Mouse (Mus musculus): ENCODE measurements at regions not wholly inside any gene's neighbourhood (a gene's known extent, or its start where the extent isn't known, plus 50 kb on each side); places are given as distances from the start of the nearest gene placed in this dataset.
"Not testable (repeated sequence)": the region's sequence is repeated elsewhere in the genome, so short reads cannot be mapped to it uniquely, and the experiment has no call there.

DNA sequence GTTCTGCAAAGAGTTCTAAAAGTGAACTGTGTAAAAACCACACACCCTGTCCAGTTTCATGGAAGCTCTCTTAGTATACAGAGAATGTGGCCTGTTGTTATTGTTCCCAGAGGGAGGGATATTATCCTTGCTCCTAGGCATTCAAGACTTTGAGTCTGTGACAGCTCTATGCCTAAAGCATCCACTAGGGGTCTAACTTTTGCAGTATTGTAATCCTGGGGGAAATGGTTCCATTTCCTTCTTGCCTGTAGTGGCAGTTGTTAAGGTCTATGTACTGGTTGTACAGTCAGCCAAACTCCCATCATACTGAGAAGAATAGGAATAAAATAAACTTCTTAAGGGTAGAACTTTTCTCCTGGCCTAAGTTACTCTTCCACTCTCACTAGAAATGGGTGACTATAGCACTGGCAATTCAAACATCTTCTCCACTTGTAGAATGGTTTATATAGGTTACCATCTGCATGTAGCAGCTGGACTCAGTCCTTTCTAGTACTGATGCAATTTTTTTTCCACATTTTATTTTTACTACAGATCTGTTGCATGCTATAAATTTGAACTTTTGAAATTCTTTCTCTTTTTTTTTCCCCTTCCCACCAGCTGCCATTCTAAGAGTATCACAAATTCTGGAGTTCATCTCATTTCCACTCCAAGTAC is 51.4 kb upstream of the Dpt start:
- no peak for DNase-seq

DNA sequence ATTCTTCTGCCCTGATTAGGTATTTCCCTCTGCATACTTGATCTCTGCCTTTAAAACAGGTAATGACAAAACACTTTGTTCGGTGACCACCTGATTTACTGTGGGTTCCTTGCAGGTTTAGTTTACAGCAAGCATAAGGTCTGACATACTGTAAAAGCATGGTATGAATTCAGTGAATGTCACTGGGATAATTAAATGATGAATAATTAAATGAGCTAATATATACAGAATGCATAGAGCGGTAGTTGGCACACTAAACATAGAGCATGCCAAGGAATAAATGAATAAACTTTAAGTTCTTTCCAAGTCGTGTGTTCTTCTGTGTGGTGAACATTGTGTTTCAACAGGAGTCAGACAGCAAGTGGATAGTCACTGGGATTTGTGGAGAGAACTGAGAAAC is 51.9 kb upstream of the Dpt start:
- no peak for DNase-seq

DNA sequence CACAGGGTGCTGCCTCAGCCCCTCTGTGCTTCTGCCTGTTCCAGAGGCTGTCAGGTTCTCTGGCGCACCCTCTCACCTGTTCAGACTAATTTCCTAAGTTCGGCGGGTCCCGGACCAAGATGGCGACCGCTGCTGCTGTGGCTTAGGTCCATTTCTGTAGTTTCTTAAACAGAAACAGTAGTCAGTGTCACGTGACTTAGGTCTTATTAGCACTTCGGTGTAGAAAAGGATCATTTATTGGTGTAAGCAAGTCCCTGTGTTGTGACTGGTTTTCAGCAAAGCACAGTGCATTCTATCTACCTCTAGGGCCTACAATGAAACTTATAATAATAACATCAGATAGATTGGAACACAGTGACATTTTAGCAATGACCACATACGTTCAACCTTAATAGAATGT is 53.5 kb upstream of the Dpt start:
- not testable (repeated sequence) for DNase-seq

DNA sequence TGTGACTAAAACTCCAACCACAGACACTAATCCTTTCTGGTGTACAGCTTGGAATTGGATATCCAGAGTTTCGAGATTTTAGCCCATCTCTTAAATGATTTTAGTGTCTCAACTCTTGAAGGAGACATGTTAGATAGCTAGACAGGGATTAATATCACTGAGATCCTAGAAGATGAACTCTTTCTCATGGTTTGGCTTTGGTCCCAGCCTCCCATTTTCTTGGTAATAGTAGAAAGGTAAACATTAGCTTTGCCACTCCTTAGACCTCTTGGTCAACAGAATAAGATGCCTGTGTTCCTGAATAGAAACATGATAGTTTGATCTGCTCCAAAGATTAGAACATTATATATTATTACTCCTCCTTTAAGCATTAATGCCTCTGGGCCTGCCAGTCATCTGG is 60.8 kb upstream of the Dpt start:
- DNase-seq = no peak

DNA sequence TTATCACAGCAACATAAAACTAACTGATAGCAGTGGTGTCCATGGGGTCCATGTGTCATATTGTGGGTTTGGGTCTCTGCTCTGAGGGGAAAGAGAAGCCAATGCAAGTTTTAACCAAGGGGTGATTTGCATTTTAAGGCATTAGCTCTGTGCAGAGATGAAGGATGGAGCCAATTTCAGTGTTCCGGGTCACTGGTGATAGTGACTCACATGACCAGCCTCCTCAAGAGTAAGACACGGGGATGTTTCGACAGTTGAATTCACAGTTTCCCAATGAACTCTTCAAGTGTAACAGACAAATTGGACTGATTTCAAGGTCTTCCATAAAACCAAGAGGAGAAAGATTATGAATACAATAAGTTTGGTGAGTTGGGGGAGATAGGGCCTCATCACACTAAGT is 62.7 kb upstream of the Dpt start:
- DNase-seq = no peak

DNA sequence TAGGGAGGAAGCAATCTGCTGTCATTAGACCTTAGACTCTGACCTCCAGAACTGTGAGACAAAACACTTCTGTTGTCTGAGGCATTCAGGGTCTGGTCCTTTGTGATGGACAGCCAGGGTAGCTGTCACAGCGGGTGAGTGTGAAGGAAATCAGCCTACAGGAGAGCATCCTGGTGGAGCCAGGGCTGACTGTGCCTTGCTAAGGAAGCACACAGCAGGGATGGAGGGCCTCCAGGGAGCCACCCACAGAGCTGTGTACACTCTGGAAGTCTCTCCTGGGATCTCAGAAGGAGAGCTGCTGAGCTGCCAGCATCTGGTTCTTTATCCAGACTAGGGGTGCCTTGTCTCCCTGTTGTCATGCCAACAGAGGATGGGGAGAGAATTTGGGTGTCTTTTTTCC is 74.4 kb upstream of the Dpt start:
- peak; percentile 85 for DNase-seq

DNA sequence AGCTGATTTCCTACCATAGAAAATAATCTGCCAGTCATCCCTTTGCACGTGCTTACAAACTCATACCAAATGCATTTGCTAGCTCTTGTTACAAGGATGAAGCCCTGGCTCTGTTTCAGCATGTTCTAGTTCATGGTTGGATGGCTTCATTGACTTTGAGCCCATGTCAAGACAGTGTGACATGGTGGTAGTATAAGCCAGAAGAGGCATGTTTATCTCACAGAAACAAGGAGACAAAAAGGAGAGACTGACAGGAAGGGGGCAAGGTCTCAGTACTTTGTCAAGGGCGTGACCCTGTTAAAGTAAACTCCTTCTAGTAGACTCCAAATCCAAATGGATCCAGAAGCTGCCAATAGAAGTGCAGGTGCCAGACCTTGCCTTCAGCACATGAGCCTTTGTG is 81.5 kb upstream of the Dpt start:
- DNase-seq = no peak

DNA sequence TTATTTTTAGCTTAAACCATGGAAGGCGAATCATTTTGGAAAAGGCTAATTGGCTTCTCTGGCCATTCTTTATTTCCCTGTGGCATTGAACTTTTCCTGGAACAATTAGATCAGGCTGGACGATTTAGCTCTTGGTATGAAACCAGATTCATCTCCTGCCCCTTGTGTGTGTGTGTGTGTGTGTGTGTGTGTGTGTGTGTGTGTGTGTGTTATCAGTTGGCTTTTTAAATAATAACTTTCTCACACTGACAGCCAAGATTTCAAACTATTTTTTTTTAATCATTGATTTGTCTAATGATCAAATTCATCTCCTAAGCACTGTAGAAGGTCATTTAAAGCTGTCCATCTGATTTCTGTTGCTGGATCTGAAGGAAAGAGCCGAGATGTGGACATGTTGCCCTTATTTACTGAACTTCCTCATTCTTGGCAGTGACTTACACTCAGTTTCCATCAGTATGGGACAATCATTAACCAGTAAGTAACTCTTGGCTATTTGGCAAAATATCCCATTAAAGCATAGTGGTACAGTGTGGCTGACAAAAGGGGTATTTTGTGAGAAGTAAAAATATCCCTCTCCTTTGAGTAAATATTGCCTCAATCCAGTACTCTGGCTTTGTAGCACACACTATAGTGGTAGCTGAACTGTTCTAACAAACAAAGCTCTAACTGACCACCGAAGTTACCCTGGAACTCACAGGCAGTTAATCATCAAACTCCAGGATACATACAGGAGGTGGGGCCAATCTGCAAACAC is 82.5 kb upstream of the Dpt start:
- DNase-seq = no peak

DNA sequence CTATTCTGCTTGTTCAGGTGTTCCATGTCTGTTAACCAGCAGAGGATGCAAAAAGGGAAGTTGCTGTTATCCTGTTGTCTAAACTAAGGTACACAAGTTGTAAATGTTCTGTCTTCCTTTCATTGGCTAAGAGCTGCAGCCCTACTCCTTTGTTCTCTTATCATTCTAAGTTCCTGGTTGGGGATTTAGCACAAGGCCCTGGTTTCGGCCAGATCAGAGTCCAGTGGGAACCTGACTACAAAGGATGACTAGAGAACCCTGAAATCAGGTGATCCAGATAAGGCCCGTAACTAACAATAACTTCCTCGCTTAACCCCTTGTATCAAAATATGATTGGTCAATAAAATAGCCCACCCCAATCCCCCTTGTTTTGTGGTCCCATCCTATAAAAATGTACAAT is 83.9 kb upstream of the Dpt start:
- no peak for DNase-seq

DNA sequence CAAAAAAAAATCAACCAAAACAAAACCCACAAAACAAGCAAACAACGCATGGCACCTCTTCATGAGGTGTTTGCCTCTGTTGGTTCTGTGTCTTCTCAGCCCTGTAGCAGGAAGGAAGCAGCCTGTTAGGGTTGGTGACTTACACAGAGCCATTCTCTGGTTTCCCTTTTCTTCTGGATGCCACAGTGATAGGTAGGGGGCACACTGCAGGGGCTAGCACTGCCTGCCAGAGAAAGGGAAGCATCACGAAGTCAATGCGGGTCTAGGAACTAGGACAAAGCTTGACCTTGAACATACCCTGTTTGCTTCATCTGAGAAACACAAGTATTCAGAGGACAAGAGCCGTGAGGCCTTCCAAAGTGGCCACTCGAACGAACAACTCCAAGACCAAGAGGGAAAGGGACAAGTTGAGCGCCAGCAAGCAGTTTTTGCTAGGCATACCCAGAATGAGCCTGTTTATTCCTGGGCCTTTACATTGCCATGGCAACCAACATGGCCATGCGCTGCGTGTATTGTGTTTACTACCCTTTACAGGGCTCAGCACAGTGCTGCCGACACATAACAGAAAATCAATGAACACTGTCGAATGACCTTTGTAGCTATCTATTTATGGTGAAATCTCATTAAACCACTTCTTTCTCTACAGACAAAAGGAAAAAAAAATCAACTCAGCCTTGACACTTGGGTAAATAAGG is 91.9 kb upstream of the Dpt start:
- no peak for DNase-seq

DNA sequence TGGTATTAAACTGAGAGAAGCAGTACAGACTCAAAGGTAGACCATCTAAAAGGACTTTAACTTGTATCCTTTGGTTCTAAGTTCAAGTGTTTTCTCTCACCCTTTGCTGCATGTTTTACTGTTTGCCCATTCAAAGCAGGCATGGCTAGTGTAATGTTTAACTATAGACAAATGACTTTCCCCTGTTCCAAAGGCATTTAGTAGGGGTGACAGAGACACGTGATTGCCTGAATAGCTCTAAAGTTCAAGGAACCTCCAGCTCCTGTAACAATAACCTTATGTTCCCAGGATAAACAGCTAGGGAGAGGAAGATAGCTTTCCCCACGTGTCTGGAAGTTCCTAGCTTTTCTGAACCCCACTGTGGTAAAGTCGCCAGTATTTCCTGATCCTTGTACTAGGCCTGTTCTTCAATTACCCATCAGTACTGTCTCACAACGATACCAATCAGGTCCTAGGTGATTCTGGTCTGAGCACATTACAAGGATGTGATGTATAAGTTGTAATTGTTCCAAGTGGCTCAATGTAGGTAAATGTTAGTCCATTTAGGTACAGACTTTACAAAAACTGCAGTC is 92.8 kb upstream of the Dpt start:
- DNase-seq = no peak

DNA sequence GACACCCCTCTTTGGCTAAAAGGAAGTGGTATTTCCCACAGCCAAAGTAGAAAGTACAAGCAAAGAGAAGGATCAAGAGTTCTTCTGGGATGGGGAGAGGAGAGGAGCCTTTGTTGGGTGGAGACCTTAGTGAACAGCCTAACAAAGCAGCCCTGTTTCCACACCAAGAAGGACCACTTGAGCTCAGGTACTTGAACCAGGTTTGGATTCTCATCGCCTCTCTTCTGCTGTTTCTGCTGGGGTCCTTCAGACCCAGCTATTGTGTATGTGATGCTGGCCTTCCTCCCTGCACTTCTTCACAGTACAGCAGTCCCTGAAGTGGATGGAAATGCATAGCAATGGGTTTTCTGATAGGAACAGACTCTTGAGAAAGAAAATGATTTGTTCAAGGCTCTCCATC is 106.4 kb upstream of the Dpt start:
- no peak for DNase-seq

DNA sequence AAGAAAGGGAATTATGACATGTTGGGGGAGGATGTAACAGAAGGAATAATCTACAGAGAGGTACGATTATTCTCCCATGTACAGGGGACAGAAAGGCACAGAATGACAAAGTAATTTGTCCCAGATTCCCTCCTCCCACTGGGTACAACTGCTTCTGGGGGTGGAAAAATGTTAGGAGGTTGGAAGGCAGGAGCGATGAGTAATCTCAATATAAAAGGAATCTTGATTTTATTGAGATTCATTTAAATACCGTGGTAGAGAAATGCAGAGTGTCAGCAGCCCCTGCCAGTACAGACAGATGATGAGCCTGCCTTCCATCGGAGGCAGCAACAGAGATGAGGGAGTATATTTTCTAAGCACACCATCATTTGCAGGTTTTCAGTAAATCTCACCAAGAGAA is 107.1 kb upstream of the Dpt start:
- DNase-seq = peak; percentile 81

DNA sequence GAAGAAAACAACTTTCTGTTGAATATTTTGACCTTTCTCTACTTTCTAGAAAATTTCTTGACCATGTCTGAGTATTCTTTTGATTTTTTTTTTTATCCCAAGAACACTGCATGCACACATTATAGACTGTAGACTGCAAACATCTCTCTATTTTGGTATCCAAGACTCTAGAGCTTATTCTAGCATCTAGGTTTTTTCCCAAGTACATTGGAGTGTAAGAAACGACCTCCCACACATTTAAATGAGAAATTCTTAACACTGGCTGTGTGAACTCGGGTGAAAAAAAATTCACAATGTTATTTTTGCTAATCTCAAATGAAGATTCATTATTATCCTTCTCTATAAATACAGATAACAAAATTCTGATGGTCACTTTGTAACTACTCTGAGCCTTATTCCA is 112.0 kb upstream of the Dpt start:
- no peak for DNase-seq

DNA sequence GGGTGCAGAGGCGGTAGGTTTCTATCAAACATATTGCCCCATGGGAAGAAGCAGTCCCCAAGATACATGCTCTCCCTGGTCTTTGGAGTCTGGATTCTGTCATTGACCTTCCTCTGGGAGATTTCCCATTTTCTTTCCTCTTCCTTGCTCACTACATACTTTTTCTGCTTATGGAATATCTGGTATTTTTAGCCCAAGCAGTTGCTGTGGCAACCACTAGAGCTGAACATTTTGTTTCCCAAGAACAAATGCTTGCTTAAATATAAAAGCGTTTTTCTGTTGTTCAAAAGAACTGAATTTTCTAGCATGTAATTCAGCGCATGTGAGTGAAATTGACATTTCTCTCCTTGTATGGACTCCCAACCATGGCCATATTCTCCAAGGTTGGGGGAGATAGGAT is 112.7 kb upstream of the Dpt start:
- peak; percentile 74 for DNase-seq

DNA sequence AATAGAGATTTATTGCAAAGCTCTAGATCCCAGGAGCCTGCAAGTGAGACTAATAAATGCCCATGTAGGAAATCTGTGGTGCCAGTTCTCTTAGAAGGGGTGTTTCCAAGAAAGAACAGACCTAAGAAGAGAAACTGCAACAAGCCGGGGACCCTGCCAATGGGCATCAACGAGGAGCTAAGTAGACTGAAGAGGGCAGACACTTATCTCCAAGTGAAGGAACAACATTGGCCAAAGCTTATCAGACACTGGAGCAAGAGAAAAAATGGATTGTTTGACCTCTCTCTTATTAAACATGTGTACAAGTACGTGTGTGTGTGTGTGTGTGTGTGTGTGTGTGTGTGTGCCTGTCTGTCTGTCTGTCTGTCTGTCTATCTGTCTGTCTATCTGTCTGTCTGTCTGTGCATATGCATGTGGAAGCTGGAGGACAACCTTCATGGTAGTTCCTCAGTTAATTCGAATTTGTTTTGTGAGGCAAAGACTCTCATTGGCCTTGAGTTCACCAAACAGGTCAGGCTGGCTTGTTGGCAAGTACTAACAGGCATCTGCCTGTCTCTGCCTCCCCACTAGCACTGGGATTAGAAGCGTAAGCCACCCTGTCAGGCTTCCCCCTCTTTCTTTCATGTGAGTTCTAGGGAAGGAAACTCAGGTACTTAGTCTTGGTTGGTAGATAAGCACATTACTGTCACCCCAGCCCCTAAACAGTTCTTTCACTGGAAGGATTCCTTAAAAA is 113.4 kb upstream of the Dpt start:
- DNase-seq = no peak

DNA sequence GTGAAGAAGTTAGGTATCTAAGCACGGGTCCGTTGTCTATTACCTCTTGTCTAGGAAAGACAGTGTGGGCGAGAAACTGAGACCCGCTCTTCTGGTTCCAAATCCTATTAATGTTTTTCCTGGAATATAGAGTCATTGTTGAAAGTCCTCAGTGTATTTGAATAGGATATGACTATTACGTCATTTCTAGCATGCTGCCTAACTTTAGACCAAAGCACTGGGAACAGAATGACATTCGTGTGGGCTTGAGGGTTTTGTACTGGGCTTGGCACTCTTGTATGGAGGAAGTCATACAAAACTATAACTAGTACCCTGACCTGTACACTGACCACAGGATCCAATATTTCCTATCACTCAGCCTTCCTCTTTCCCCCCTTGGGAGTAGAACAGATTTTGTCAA is 114.0 kb upstream of the Dpt start:
- DNase-seq = no peak

DNA sequence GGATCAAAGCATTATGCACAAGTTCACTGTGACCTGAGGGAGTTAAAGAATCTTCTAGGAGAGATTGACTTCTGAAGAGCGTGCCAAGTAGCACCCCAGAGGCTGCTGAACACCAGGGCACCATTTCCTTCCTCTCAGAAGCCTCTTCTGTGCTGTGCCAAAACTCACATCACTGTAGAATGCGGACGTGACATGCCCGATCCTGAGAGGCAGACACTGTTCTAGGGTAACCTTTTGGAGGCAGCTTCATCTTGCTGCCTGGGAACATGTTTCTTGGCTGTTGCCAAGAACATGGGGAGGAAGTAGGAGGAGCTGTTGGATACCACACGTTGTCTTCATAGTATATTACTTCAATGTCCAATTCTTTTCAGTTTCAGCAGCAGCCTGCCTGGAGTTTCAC is 114.9 kb upstream of the Dpt start:
- DNase-seq = peak; percentile 55

DNA sequence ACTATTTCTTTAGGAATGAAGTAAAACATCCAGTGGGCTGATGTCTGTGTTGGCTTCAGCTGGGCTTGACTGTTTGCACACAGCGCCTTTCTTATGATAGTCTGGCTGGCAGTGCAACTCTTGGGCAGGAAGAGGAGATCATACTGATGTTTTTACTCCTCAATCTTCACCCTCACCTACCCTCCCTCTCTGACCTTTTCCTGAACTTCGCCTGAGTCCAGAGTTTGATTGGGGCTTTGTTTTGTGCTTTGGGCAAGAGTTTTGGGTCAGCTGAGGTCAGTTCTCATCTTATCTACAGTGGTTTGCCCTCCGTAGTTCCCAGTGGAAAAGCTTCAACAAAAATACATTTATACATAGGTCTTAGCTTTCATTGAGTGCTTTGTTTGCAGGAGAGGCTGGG is 118.1 kb upstream of the Dpt start:
- no peak for DNase-seq

DNA sequence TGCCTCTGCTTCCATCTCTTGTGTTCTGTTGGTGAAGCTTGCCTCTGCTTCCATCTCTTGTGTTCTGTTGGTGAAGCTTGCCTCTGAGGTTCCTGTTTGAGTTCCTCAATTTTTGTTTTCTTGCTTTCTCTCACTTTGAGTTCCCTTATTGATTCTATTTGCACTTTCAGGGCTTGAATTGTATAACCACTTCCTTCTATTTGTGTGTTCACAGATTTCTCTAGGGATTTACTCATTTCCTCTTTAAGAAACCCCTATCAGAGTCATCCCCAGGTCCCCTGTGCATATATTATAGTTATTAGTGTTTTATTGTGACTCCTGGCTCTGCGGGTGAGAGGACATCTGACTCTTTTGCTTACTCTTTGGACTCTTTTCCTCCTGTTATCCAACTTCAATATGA is 144.2 kb upstream of the Dpt start:
- no peak for DNase-seq

DNA sequence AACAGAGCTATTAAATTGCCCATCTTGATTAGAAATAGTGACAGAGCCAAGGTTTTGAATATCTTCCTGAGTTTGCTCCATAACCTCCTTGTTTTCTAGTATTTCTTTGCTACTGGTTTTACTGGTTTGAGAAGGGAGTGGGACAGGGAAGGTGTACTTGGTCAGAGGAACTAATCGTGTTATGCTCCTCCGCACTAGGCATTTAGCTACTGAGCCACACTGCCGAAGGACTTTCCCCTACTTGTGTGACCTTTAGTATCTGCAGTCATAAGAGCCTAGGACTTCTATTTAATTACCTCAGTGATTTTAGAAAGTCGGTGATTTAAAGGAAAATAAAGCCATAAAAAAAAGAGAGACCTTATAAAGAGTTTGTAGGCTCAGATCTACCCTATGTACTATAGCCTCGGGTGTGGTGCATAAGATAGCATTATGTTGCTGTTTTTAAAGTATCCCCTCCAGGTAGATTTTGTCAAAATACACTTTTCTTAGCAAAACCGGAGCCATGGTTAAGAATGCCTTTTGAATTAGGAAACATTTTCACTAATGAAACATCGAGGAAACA is 158.5 kb upstream of the Dpt start:
- DNase-seq = no peak

DNA sequence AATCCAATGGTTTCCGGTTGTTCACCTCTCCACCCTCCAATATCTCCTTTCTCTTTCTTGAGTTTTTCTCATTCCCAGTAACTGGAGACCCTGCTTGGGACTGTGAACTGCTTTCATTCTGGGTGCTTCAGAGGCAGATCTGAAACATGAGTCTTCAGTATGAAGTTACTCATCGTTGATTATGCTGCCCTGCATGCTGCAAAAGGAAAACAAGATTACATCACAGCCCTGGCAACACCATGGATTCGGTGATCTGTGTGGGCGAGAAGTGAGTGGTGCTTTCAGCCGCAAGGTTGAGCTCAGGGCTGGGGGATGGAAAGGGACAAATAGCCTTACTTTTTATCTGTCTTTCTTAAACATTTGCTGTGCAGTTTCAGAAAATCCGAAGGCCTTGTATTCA is 164.8 kb upstream of the Dpt start:
- peak; percentile 35 for DNase-seq

DNA sequence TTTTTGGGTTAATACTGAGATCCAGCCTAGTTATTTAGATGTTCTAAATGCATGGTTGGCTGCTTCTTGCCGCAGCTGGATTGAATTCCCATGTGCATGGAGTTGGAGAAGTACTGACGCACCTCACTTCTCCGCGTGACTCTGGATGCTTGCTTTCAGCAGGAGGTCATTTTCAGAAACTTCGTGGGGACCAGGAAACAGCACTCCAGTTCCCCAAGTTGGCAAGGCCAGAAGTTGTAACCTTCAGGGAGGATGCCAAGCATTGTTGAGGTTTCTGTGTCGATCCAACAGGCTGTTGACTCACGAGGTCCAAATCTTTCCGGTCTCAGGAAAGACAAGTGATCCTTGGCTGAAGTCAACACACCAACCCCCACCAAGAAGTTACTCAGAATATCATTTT is 167.6 kb upstream of the Dpt start:
- no peak for DNase-seq
